Mouse (Mus musculus): ENCODE results near the gene Crygd.

Crygd gene

GRCm38 (mm10) chr1:65041837-65042236 lies 21.4 kb downstream of the Crygd start:
- no peak for DNase-seq

- no peak for DNase-seq
These were observed 22.4 kb downstream of the Crygd start for GRCm38 (mm10) chr1:65040806-65041205.

- DNase-seq = no peak
These were observed 23.6 kb downstream of the Crygd start for GRCm38 (mm10) chr1:65039679-65040078.

GRCm38 (mm10) chr1:65037542-65037941 lies 25.7 kb downstream of the Crygd start:
- DNase-seq = no peak

- DNase-seq = no peak
These were observed 27.7 kb downstream of the Crygd start for GRCm38 (mm10) chr1:65035513-65035912.

GRCm38 (mm10) chr1:65032641-65033040 lies 30.6 kb downstream of the Crygd start, which contains the start of gene Akr1cl:
Akr1cl (minus strand) TSS chr1:65032759.
- no peak for DNase-seq

GRCm38 (mm10) chr1:65028206-65028605 lies 35.0 kb downstream of the Crygd start:
- no peak for DNase-seq

- DNase-seq = no peak
These were observed 50.5 kb downstream of the Crygd start for GRCm38 (mm10) chr1:65012726-65013125.
